Mouse (Mus musculus) right cerebral cortex, postnatal 14 days (tissue): ENCODE data around the gene Pld4.

Experiments
- DNase-seq: peaks from one replicate; pipeline ENCODE4 v3.0.0; 2022

The Pld4 gene

GRCm38 (mm10) chr12:112768166-112768565 lies 7.7 kb downstream of the Pld4 start:
- no peak for DNase-seq

- no peak for DNase-seq
These were observed 8.6 kb downstream of the Pld4 start for GRCm38 (mm10) chr12:112769031-112769430.

GRCm38 (mm10) chr12:112769751-112770150 lies 9.3 kb downstream of the Pld4 start:
- DNase-seq = no peak

- DNase-seq = no peak
These were observed 9.9 kb downstream of the Pld4 start for GRCm38 (mm10) chr12:112770396-112770795.

- no peak for DNase-seq
These were observed 11.9 kb downstream of the Pld4 start for GRCm38 (mm10) chr12:112772306-112772705.

- DNase-seq = no peak
These were observed 12.9 kb downstream of the Pld4 start for GRCm38 (mm10) chr12:112773366-112773765.

GRCm38 (mm10) chr12:112774026-112774425 lies 13.6 kb downstream of the Pld4 start:
- DNase-seq = no peak

- no peak for DNase-seq
These were observed 14.0 kb downstream of the Pld4 start for GRCm38 (mm10) chr12:112774481-112774880.

GRCm38 (mm10) chr12:112791026-112791425 lies 30.6 kb downstream of the Pld4 start:
- DNase-seq = peak; percentile 1

GRCm38 (mm10) chr12:112793601-112794355 lies 33.3 kb downstream of the Pld4 start:
- DNase-seq = no peak

GRCm38 (mm10) chr12:112794356-112794816 lies 33.9 kb downstream of the Pld4 start:
- peak; percentile 4 for DNase-seq

- DNase-seq = no peak
These were observed 34.5 kb downstream of the Pld4 start for GRCm38 (mm10) chr12:112794998-112795397.

GRCm38 (mm10) chr12:112795466-112796104 lies 35.1 kb downstream of the Pld4 start:
- peak; percentile 4 for DNase-seq

GRCm38 (mm10) chr12:112796551-112797510 lies 36.4 kb downstream of the Pld4 start:
- peak; percentile 6 for DNase-seq

- DNase-seq = peak; percentile 76
These were observed 37.3 kb downstream of the Pld4 start for GRCm38 (mm10) chr12:112797672-112798331.

- DNase-seq = peak; percentile 5
These were observed 37.9 kb downstream of the Pld4 start for GRCm38 (mm10) chr12:112798332-112798681.

- no peak for DNase-seq
These were observed 38.3 kb downstream of the Pld4 start for GRCm38 (mm10) chr12:112798716-112799115.

GRCm38 (mm10) chr12:112799237-112799970 lies 38.9 kb downstream of the Pld4 start:
- peak; percentile 3 for DNase-seq

- DNase-seq = peak; percentile 76
These were observed 40.0 kb downstream of the Pld4 start for GRCm38 (mm10) chr12:112800476-112800875.

GRCm38 (mm10) chr12:112801864-112802846 lies 41.7 kb downstream of the Pld4 start, which contains the start of gene Ahnak2:
TSS of gene Ahnak2 (minus strand) at chr12:112802657.
- DNase-seq = peak; percentile 51
